8 mouse cellular contexts compared by ENCODE assay signal in the genomic region with DNA sequence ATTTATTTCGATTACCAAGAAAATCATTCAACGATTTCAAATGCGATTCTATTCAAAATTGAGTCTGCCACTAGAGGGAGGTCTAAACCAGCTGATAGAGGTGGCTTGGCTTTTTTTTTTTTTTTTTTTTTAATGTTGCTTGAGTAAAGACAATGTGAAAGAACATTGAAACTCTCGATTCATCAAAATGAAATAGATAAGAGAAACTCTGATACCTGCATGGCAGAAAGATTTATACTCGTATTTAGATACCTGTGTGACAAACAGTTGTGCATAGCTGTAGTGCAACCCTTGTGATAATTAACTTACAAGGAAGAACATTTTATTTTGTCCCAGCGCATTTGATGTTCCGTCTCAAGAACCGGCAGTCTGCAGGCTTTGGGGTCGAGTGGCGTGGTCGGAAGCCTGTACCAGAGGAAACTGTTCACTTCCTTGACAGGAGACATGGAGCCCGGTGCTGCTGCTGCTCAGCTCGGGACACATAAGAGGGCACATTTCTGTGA.
DNase-seq lines count a peak whose midpoint lies in the region; ATAC-seq and TF ChIP-seq lines count a peak whose summit lies in the region.

No protein-coding gene starts in this region.

- H3K36me3 ChIP-seq in E14TG2a.4 (ENCODE audit: insufficient read depth, low read length), result no peaks in the 10 kb centered on the region
- no peaks in the 10 kb centered on the region for H3K36me3 ChIP-seq in intestine, embryonic 15.5 days
- H3K36me3 ChIP-seq in midbrain, embryonic 11.5 days (ENCODE audit: control insufficient read depth, insufficient read depth, low read length), result no peaks in the 10 kb centered on the region

- no peak overlapping the region for H3K27ac ChIP-seq in intestine, embryonic 15.5 days
- no peak overlapping the region for H3K27ac ChIP-seq in midbrain, embryonic 11.5 days (ENCODE audit: low read depth, low read length)

- TF ChIP-seq CTCF in E14TG2a.4 (conservative IDR thresholded peaks at IDR 0.05; ENCODE audit: low read length), result peak; percentile 28

- peak; percentile 43; the same call in 1 of the 2 replicates for ATAC-seq in intestine, embryonic 15.5 days
- ATAC-seq in midbrain, embryonic 11.5 days (ENCODE audit: low FRiP score), result peak; percentile 51; the same call in 1 of the 2 replicates
- no peak for ATAC-seq in inflammation-experienced regulatory T-cells, adult 6 months

- H3K9me3 ChIP-seq in E14TG2a.4 (ENCODE audit: low read length), result no peaks in the 10 kb centered on the region
- no peaks in the 10 kb centered on the region for H3K9me3 ChIP-seq in intestine, embryonic 15.5 days
- H3K9me3 ChIP-seq in midbrain, embryonic 11.5 days (ENCODE audit: control insufficient read depth, low read length), result no peaks in the 10 kb centered on the region

- H3K27me3 ChIP-seq in E14TG2a.4 (ENCODE audit: insufficient read depth, low read length), result no peaks in the 10 kb centered on the region
- H3K27me3 ChIP-seq in intestine, embryonic 15.5 days (replicated peaks), result no peaks in the 10 kb centered on the region
- no peaks in the 10 kb centered on the region for H3K27me3 ChIP-seq in midbrain, embryonic 11.5 days (ENCODE audit: control insufficient read depth, insufficient read depth, low read length)

- WGBS in intestine, embryonic 15.5 days, result 28% methylated on average over 13 of the region's 13 CpGs
- 44% methylated on average over 13 of the region's 13 CpGs for WGBS in midbrain, embryonic 11.5 days

- no peak overlapping the region for H3K9ac ChIP-seq in intestine, embryonic 15.5 days
- H3K9ac ChIP-seq in midbrain, embryonic 11.5 days (ENCODE audit: low read length), result 0 out of 2 replicates have a peak overlapping the region, but pooled peaks have one; percentile 33

- DNase-seq in adrenal gland, postnatal 10 days, result peak; percentile 1
- no peak for DNase-seq in adrenal gland, postnatal 25 days
- peak; percentile 24 for DNase-seq in fibroblast of lung, adult 2 months (ENCODE audit: low read depth)
- DNase-seq in midbrain, embryonic 11.5 days (ENCODE audit: low spot score, missing footprints), result peak; percentile 88
- no peak for DNase-seq in yolk sac, embryonic 10.5 days (ENCODE audit: low spot score)

- H3K4me1 ChIP-seq in E14TG2a.4 (replicated peaks; ENCODE audit: low read depth, low read length), result no peaks in the 10 kb centered on the region
- no peaks in the 10 kb centered on the region for H3K4me1 ChIP-seq in intestine, embryonic 15.5 days (replicated peaks)
- peaks cover 4% of the 10 kb centered on the region; the same call in 1 of the 2 replicates for H3K4me1 ChIP-seq in midbrain, embryonic 11.5 days (ENCODE audit: control insufficient read depth, insufficient read depth, low read length)

- H3K4me3 ChIP-seq in E14TG2a.4 (replicated peaks; ENCODE audit: low read length), result no peak overlapping the region
- H3K4me3 ChIP-seq in intestine, embryonic 15.5 days (replicated peaks), result 0 out of 2 replicates have a peak overlapping the region, but pooled peaks have one; percentile 12
- H3K4me3 ChIP-seq in midbrain, embryonic 11.5 days (ENCODE audit: low read depth, low read length), result no peak overlapping the region

- peak overlapping the region; percentile 57 for H3K4me2 ChIP-seq in intestine, embryonic 15.5 days (replicated peaks)
- peak overlapping the region; percentile 34 for H3K4me2 ChIP-seq in midbrain, embryonic 11.5 days

Comparison
In these comparisons a context has a peak if more than half of its experiments do, and no peak if none do; other contexts are left out.
1. DNase-seq: peak in adrenal gland, postnatal 10 days (single experiment), fibroblast of lung, adult 2 months (single experiment) and midbrain, embryonic 11.5 days (single experiment); none in adrenal gland, postnatal 25 days (single experiment) and yolk sac, embryonic 10.5 days (single experiment).